Mouse (Mus musculus) intestine, postnatal 0 days (tissue): ENCODE results near the gene Cdk14. TPM values are rescaled to one million over a fixed set of nuclear protein-coding genes. Genes with fewer than 3 reads are reported as not detected.

ENCODE experiments used
- ATAC-seq: fragments of 200-750 bp; cut with Nextera tagmentation; 2 replicates; pipeline ENCODE4 v1.8.0; 2017; ENCODE audit warnings: mild to moderate bottlenecking, moderate TSS enrichment, moderate library complexity
- H3K27ac ChIP-seq: fragments of 300-500 bp; sonication (generic); 2 replicates; pipeline ENCODE4 v1.5.1; 2014; ENCODE audit warnings: mild to moderate bottlenecking, low read depth, low read length, moderate library complexity
- H3K27me3 ChIP-seq: fragments of 300-500 bp; sonication (generic); replicated peaks from 2 replicates; pipeline ENCODE4 v1.6.1; 2014; ENCODE audit warnings: low read length, mixed read lengths; ENCODE audit not compliant: control insufficient read depth, insufficient read depth
- H3K36me3 ChIP-seq: fragments of 300-500 bp; sonication (generic); 2 replicates; pipeline ENCODE4 v1.6.1; 2014; ENCODE audit warnings: mild to moderate bottlenecking, moderate library complexity; ENCODE audit not compliant: control insufficient read depth, insufficient read depth
- H3K4me1 ChIP-seq: fragments of 300-500 bp; sonication (generic); replicated peaks from 2 replicates; pipeline ENCODE4 v1.6.1; 2014; ENCODE audit warnings: antibody characterized with exemption, low read length, mixed read lengths; ENCODE audit not compliant: control insufficient read depth, insufficient read depth
- H3K4me2 ChIP-seq: fragments of 300-500 bp; sonication (generic); replicated peaks from 2 replicates; pipeline ENCODE4 v1.6.1; 2014; ENCODE audit warnings: low read depth, mild to moderate bottlenecking, moderate library complexity
- H3K4me3 ChIP-seq: fragments of 300-500 bp; sonication (generic); 2 replicates; pipeline ENCODE4 v1.5.1; 2014; ENCODE audit warnings: low read depth, low read length
- H3K9ac ChIP-seq: fragments of 300-500 bp; sonication (generic); 2 replicates; pipeline ENCODE4 v1.6.1; 2014; ENCODE audit warnings: mild to moderate bottlenecking, low read depth, low read length
- H3K9me3 ChIP-seq: fragments of 300-500 bp; sonication (generic); 2 replicates; pipeline ENCODE4 v1.6.1; 2016; ENCODE audit warnings: mixed run types; ENCODE audit not compliant: control insufficient read depth
- CTCF ChIP-seq: sonication (generic); IDR thresholded peaks from 2 replicates; pipeline ENCODE4 v1.5.1; 2016; ENCODE audit warnings: low read depth, mild to moderate bottlenecking, control low read depth, antibody characterized with exemption, moderate library complexity
- WGBS: fragments of 180-500 bp; shearing (Covaris S2); extraction: QIAGEN DNeasy Blood & Tissue Kit; methylation state at CpG from one replicate; pipeline ENCODE4 v1.1.7; 2014; 5-methylcytosine and 5-hydroxymethylcytosine counted together
- polyA plus RNA-seq: library from polyadenylated mRNA; unstranded; fragments of >200 nt; fragmentation: Nextera tagmentation; extraction: Ambion mirVana; gene quantifications from 2 replicates; pipeline ENCODE4 v1.2.1, GENCODE M21; 2015

The Cdk14 gene
- polyA plus RNA-seq, 1 experiment from 2014 or later: 4.4 TPM

GRCm38 (mm10) chr5:5326716-5327115, 93.4 kb downstream of the Cdk14 start:
- no peaks in the 10 kb centered on the region for H3K36me3 ChIP-seq
- ATAC-seq: no peak
- TF ChIP-seq CTCF: no peak
- no peaks in the 10 kb centered on the region for H3K27me3 ChIP-seq
- no peak overlapping the region for H3K4me2 ChIP-seq
- H3K9me3 ChIP-seq: no peaks in the 10 kb centered on the region
- no peak overlapping the region for H3K9ac ChIP-seq
- WGBS: 98% methylated on average over 2 of the region's 2 CpGs
- no peak overlapping the region for H3K27ac ChIP-seq
- H3K4me3 ChIP-seq: no peak overlapping the region
- H3K4me1 ChIP-seq: no peaks in the 10 kb centered on the region

GRCm38 (mm10) chr5:5322699-5323098, 97.4 kb downstream of the Cdk14 start:
- Histone ChIP-seq H3K27me3 (no peaks in the 10 kb centered on the region), H3K9me3 (no peaks in the 10 kb centered on the region), H3K9ac (no peak overlapping the region), H3K4me2 (no peak overlapping the region), H3K27ac (no peak overlapping the region), H3K4me1 (no peaks in the 10 kb centered on the region), H3K4me3 (no peak overlapping the region), H3K36me3 (no peaks in the 10 kb centered on the region)
- 85% methylated on average over 8 of the region's 8 CpGs for WGBS
- no peak for ATAC-seq
- TF ChIP-seq CTCF: peak; percentile 48

GRCm38 (mm10) chr5:5320506-5321181, 99.5 kb downstream of the Cdk14 start:
- H3K27ac ChIP-seq: no peak overlapping the region
- WGBS: 57% methylated on average over 2 of the region's 2 CpGs

GRCm38 (mm10) chr5:5319824-5320505, 100.1 kb downstream of the Cdk14 start:
- ATAC-seq: peak; percentile 80
- Histone ChIP-seq H3K4me1 (no peaks in the 10 kb centered on the region), H3K4me3 (no peak overlapping the region), H3K27ac (no peak overlapping the region), H3K9me3 (no peaks in the 10 kb centered on the region), H3K36me3 (no peaks in the 10 kb centered on the region), H3K27me3 (no peaks in the 10 kb centered on the region), H3K4me2 (peak overlapping the region; percentile 35; the same call in 1 of the 2 replicates), H3K9ac (no peak overlapping the region)
- no peak for TF ChIP-seq CTCF
- 33% methylated on average over 8 of the region's 8 CpGs for WGBS

More at GRCm38 (mm10) chr5:5320506-5321181, 99.5 kb downstream of the Cdk14 start:
- TF ChIP-seq CTCF: no peak
- H3K4me2 ChIP-seq: peak overlapping the region; percentile 35; the same call in 1 of the 2 replicates
- H3K4me1 ChIP-seq: no peaks in the 10 kb centered on the region
- no peaks in the 10 kb centered on the region for H3K27me3 ChIP-seq
- no peaks in the 10 kb centered on the region for H3K9me3 ChIP-seq
- no peak for ATAC-seq
- no peak overlapping the region for H3K9ac ChIP-seq
- no peak overlapping the region for H3K4me3 ChIP-seq
- no peaks in the 10 kb centered on the region for H3K36me3 ChIP-seq

- Histone ChIP-seq H3K27ac (no peak overlapping the region), H3K4me2 (no peak overlapping the region), H3K4me3 (no peak overlapping the region), H3K4me1 (no peaks in the 10 kb centered on the region), H3K9ac (no peak overlapping the region), H3K9me3 (no peaks in the 10 kb centered on the region), H3K27me3 (no peaks in the 10 kb centered on the region), H3K36me3 (no peaks in the 10 kb centered on the region)
- no peak for TF ChIP-seq CTCF
- ATAC-seq: no peak
- WGBS: 78% methylated on average over 6 of the region's 6 CpGs
Measured at GRCm38 (mm10) chr5:5314270-5314669, 105.8 kb downstream of the Cdk14 start.

- no peak overlapping the region for H3K9ac ChIP-seq
- H3K9me3 ChIP-seq: no peaks in the 10 kb centered on the region
- H3K27ac ChIP-seq: no peak overlapping the region
- H3K36me3 ChIP-seq: no peaks in the 10 kb centered on the region
- no peak overlapping the region for H3K4me3 ChIP-seq
- H3K27me3 ChIP-seq: no peaks in the 10 kb centered on the region
- WGBS: 59% methylated on average over 9 of the region's 9 CpGs
- ATAC-seq: no peak
- H3K4me2 ChIP-seq: no peak overlapping the region
- H3K4me1 ChIP-seq: no peaks in the 10 kb centered on the region
- TF ChIP-seq CTCF: no peak
Measured at GRCm38 (mm10) chr5:5313195-5313760, 106.8 kb downstream of the Cdk14 start.
